Mouse (Mus musculus) CH12.LX (cell line): ENCODE measurements around the gene Igsf21.

Source experiments
- CTCF ChIP-seq, 2 experiments: IDR thresholded peaks in 1 of 2; conservative IDR thresholded peaks in 1 of 2; 2 replicates each; pipeline ENCODE4 v1.5.1; 2011 to 2012; ENCODE audit warnings: low read depth in 2 of 2, low read length in 2 of 2, improper control_type of control experiment in 1 of 2, inconsistent platforms in 1 of 2, mild to moderate bottlenecking in 1 of 2, moderate library complexity in 1 of 2
- EP300 ChIP-seq: IDR thresholded peaks from 2 replicates; pipeline ENCODE4 v1.6.1; 2011; ENCODE audit warnings: low read length, improper control_type of control experiment
- GABPA ChIP-seq: IDR thresholded peaks from 2 replicates; pipeline ENCODE4 v1.6.1; 2012; ENCODE audit warnings: low read depth, low read length, improper control_type of control experiment, inconsistent platforms; ENCODE audit not compliant: insufficient replicate concordance
- IRF4 ChIP-seq: IDR thresholded peaks from 2 replicates; pipeline ENCODE4 v1.6.1; 2014; ENCODE audit warnings: low read depth, mild to moderate bottlenecking, inconsistent platforms, low read length, improper control_type of control experiment
- MAFK ChIP-seq: IDR thresholded peaks from 2 replicates; pipeline ENCODE4 v1.6.1; 2011; ENCODE audit warnings: low read length, improper control_type of control experiment; ENCODE audit not compliant: insufficient replicate concordance
- MAX ChIP-seq: IDR thresholded peaks from 2 replicates; pipeline ENCODE4 v1.6.1; 2011; ENCODE audit warnings: low read length, improper control_type of control experiment
- MEF2A ChIP-seq: IDR thresholded peaks from 2 replicates; pipeline ENCODE4 v1.6.1; 2014; ENCODE audit warnings: low read depth, mild to moderate bottlenecking, inconsistent platforms, low read length, improper control_type of control experiment, borderline replicate concordance
- POLR2A ChIP-seq: IDR thresholded peaks from 2 replicates; pipeline ENCODE4 v1.6.1; 2011; ENCODE audit warnings: low read depth, mild to moderate bottlenecking, improper control_type of control experiment, low read length
- RAD21 ChIP-seq: IDR thresholded peaks from 2 replicates; pipeline ENCODE4 v1.6.1; 2011; ENCODE audit warnings: low read depth, mild to moderate bottlenecking, low read length, improper control_type of control experiment, moderate library complexity
- RCOR1 ChIP-seq: conservative IDR thresholded peaks from 2 replicates; pipeline ENCODE4 v1.6.1; 2012; ENCODE audit warnings: low read depth, mild to moderate bottlenecking, inconsistent platforms, low read length, improper control_type of control experiment
- TBP ChIP-seq: conservative IDR thresholded peaks from 2 replicates; pipeline ENCODE4 v1.6.1; 2011; ENCODE audit warnings: low read depth, low read length, improper control_type of control experiment
- ZC3H11A ChIP-seq: IDR thresholded peaks from 2 replicates; pipeline ENCODE4 v1.6.1; 2012; ENCODE audit warnings: low read depth, mild to moderate bottlenecking, inconsistent platforms, low read length, improper control_type of control experiment

DNA sequence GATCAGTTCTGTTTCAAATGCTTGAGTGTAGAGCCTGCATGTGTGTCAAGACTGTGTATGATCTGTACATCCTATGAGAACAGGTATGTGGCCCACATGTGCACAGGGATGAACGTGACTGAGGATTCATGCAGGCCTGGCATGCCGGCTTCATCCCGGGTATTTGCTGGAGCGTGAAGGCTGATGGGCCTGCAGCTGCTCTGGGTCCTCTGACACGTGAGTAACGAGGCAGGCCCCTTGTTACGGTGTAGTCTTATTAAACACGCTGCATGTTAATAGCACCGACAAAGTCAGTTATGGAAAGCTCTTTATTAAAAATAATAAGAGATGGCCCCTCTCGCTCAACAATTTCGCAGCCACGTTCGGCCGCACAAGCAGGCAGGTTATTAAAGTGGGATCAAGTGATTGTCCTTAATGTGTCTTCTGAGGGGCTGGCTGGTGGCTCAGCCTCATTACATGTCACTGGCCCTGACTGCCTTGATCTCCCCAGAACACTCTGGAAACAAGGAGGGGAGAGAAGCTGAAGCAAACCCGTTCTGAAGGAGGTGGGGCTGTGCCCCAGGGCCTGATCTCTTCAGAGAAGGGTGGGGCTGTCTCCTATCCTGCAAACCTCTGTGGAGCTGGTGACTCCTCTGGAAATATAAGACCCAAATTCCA, 22.7 kb upstream of the Igsf21 start:
- TF ChIP-seq CTCF (conservative IDR thresholded peaks at IDR 0.05 in 1 of 2, IDR thresholded peaks at IDR 0.05 in 1 of 2; ENCODE audit: low read depth in 2 of 2, low read length in 2 of 2) (no peak), RAD21 (no peak), IRF4 (no peak), EP300 (no peak), RCOR1 (no peak), MAFK (no peak), ZC3H11A (no peak), MAX (no peak), TBP (no peak), GABPA (no peak), MEF2A (no peak), POLR2A (no peak)
